Mouse (Mus musculus): Measurements from ENCODE around the gene Krtap28-10. TPM values are rescaled to one million over a fixed set of nuclear protein-coding genes. Genes with fewer than 3 reads are reported as not detected.

Gene Krtap28-10
- total RNA-seq, 1 experiment, result not detected

DNA sequence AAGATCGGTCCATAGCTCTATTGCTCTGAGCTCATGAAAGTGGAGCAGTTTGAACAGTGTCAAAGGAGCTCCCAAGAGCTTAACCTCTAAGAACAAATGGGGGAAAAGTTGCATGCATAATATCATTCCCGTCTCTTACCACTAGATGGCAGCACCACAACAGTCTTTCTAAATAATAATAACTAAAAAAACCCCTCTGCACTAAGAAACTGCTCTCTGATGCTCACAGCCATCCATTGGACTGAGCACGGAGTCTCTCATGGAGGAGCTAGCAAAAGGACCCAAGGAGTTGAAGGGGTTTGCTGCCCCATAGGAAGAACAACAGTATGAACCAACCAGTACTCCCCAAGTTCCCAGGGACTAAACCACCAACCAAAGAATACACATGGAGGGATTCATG is 22.6 kb upstream of the Krtap28-10 start:
- H3K4me1 ChIP-seq (ENCODE audit: control insufficient read depth in 2 of 2, insufficient read depth in 2 of 2, low read length in 2 of 2, poor library complexity in 1 of 2), result no peaks in the 10 kb centered on the region
- H3K9me3 ChIP-seq (ENCODE audit: control insufficient read depth, insufficient read depth, low read depth, low read length), result no peaks in the 10 kb centered on the region
- H3K4me3 ChIP-seq (ENCODE audit: insufficient read depth in 1 of 2, low read depth in 1 of 2, low read length in 2 of 2, poor library complexity in 1 of 2, severe bottlenecking in 1 of 2), result no peak overlapping the region
- no peak overlapping the region for H3K27ac ChIP-seq (ENCODE audit: insufficient read depth, low read depth, low read length, poor library complexity, severe bottlenecking)
- in situ Hi-C loops (cut with MboI; ENCODE audit: low sequenced_read_pairs in 2 of 2, unreplicated experiment in 2 of 2), result no loop called here
- TF ChIP-seq HCFC1 (IDR thresholded peaks at IDR 0.05; ENCODE audit: borderline replicate concordance, insufficient read depth, low read length) (no peak), ZNF384 (IDR thresholded peaks at IDR 0.05; ENCODE audit: low read depth, low read length) (no peak), MAFK (IDR thresholded peaks at IDR 0.05; ENCODE audit: insufficient read depth, low read depth, low read length) (no peak), ZC3H11A (IDR thresholded peaks at IDR 0.05; ENCODE audit: borderline replicate concordance, low read depth, low read length) (no peak), CHD2 (IDR thresholded peaks at IDR 0.05; ENCODE audit: low read depth, low read length) (no peak)
- H3K36me3 ChIP-seq (ENCODE audit: control insufficient read depth, insufficient read depth, low read length, poor library complexity, severe bottlenecking), result no peaks in the 10 kb centered on the region
- peak; percentile 48 for DNase-seq (ENCODE audit: low read depth, low spot score)
- no peak overlapping the region for H3K9ac ChIP-seq (ENCODE audit: insufficient read depth, low read depth, low read length, poor library complexity, severe bottlenecking)

DNA sequence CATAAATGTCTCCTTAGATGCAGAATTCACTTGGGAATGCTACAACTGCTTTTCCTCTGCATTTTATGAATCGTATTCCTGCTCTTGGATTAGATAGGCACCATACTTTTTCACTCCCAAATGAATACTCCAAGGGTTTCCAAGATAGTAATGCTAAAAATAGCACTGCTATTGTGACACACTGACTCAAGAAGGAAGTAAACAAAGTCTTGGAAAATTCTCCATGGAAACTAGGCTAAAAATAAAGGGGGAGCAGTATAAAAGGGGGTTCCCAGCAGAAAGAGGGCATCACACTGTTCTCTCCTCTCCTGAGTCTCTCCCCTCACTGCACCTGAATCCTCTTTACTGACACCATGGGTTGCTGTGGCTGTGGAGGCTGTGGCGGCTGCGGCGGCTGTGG is 18.4 kb upstream of the Krtap28-10 start, which contains the start of gene Krtap28-13:
TSS of gene Krtap28-13 (plus strand) at position 288 of the 400 bp plus-strand sequence.
- Histone ChIP-seq H3K4me3 (ENCODE audit: insufficient read depth in 1 of 2, low read depth in 1 of 2, low read length in 2 of 2, poor library complexity in 1 of 2, severe bottlenecking in 1 of 2) (peak within 1 kb of the TSS in 1 of 2 experiments; percentile 44; a peak in 2 of 4 replicates), H3K27ac (ENCODE audit: insufficient read depth, low read depth, low read length, poor library complexity, severe bottlenecking) (no peak within 1 kb of the TSS), H3K9me3 (ENCODE audit: control insufficient read depth, insufficient read depth, low read depth, low read length) (no peaks in the 10 kb centered on the region), H3K4me1 (ENCODE audit: control insufficient read depth in 2 of 2, insufficient read depth in 2 of 2, low read length in 2 of 2, poor library complexity in 1 of 2) (no peaks in the 10 kb centered on the region), H3K36me3 (ENCODE audit: control insufficient read depth, insufficient read depth, low read length, poor library complexity, severe bottlenecking) (no peaks in the 10 kb centered on the region), H3K9ac (ENCODE audit: insufficient read depth, low read depth, low read length, poor library complexity, severe bottlenecking) (no peak within 1 kb of the TSS)
- in situ Hi-C loops (cut with MboI; ENCODE audit: low sequenced_read_pairs in 2 of 2, unreplicated experiment in 2 of 2), result no loop called here
- DNase-seq (ENCODE audit: low read depth, low spot score), result no peak
- TF ChIP-seq CHD2 (IDR thresholded peaks at IDR 0.05; ENCODE audit: low read depth, low read length), result no peak
- no peak for TF ChIP-seq ZNF384 (IDR thresholded peaks at IDR 0.05; ENCODE audit: low read depth, low read length)
- TF ChIP-seq HCFC1 (IDR thresholded peaks at IDR 0.05; ENCODE audit: borderline replicate concordance, insufficient read depth, low read length), result no peak
- TF ChIP-seq ZC3H11A (IDR thresholded peaks at IDR 0.05; ENCODE audit: borderline replicate concordance, low read depth, low read length), result no peak
- no peak for TF ChIP-seq MAFK (IDR thresholded peaks at IDR 0.05; ENCODE audit: insufficient read depth, low read depth, low read length)

DNA sequence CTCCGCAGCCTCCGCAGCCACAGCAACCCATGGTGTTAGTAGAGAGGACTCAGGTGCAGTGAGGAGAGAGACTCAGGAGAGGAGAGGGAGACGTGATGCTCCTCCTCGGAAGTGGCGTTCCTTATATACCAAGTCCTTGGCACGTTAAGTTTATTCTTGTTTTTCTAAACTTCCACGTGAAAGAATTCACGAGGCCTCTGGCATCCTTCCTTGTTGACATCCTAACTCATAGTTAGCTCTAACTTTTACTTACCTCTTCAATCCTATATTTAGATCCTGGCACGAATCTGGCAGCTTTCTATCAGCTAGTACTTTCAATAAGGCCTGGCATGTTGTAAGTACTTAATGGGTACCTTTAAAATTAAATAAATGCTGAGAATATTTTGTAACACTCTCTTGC is 17.0 kb upstream of the Krtap28-10 start, which contains the start of gene A030005K14Rik:
TSS of gene A030005K14Rik (minus strand) at position 101 of the 400 bp plus-strand sequence.
- no peaks in the 10 kb centered on the region for H3K9me3 ChIP-seq (ENCODE audit: control insufficient read depth, insufficient read depth, low read depth, low read length)
- no peak within 1 kb of the TSS for H3K9ac ChIP-seq (ENCODE audit: insufficient read depth, low read depth, low read length, poor library complexity, severe bottlenecking)
- H3K27ac ChIP-seq (ENCODE audit: insufficient read depth, low read depth, low read length, poor library complexity, severe bottlenecking), result no peak within 1 kb of the TSS
- TF ChIP-seq CHD2 (IDR thresholded peaks at IDR 0.05; ENCODE audit: low read depth, low read length) (no peak), MAFK (IDR thresholded peaks at IDR 0.05; ENCODE audit: insufficient read depth, low read depth, low read length) (no peak), ZNF384 (IDR thresholded peaks at IDR 0.05; ENCODE audit: low read depth, low read length) (no peak), HCFC1 (IDR thresholded peaks at IDR 0.05; ENCODE audit: borderline replicate concordance, insufficient read depth, low read length) (no peak), ZC3H11A (IDR thresholded peaks at IDR 0.05; ENCODE audit: borderline replicate concordance, low read depth, low read length) (no peak)
- DNase-seq (ENCODE audit: low read depth, low spot score), result no peak
- no peaks in the 10 kb centered on the region for H3K4me1 ChIP-seq (ENCODE audit: control insufficient read depth in 2 of 2, insufficient read depth in 2 of 2, low read length in 2 of 2, poor library complexity in 1 of 2)
- in situ Hi-C loops (cut with MboI; ENCODE audit: low sequenced_read_pairs in 2 of 2, unreplicated experiment in 2 of 2), result no loop called here
- no peaks in the 10 kb centered on the region for H3K36me3 ChIP-seq (ENCODE audit: control insufficient read depth, insufficient read depth, low read length, poor library complexity, severe bottlenecking)
- no peak within 1 kb of the TSS for H3K4me3 ChIP-seq (ENCODE audit: insufficient read depth in 1 of 2, low read depth in 1 of 2, low read length in 2 of 2, poor library complexity in 1 of 2, severe bottlenecking in 1 of 2)

DNA sequence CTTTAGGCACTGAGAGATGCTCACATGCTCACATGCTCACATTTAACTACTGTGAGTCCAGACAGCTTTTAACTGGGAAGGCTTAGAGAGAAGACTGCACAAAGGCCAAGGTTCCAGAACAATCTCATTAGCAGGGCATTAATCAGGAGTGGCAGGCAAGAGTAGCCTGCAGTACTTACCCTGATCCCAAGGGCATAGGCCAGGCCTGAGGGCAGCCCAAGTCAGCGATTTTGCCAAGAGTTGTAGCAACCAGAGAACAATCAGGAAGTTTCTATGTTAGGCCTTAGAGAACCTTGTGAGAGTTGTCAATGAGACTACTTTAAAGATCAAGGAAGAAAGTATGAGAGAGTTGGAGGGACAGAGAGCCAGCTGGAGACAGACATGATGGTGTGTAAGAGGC is 16.2 kb upstream of the Krtap28-10 start:
- DNase-seq (ENCODE audit: low read depth, low spot score), result no peak
- Histone ChIP-seq H3K9me3 (ENCODE audit: control insufficient read depth, insufficient read depth, low read depth, low read length) (no peaks in the 10 kb centered on the region), H3K4me3 (ENCODE audit: insufficient read depth in 1 of 2, low read depth in 1 of 2, low read length in 2 of 2, poor library complexity in 1 of 2, severe bottlenecking in 1 of 2) (no peak overlapping the region), H3K4me1 (ENCODE audit: control insufficient read depth in 2 of 2, insufficient read depth in 2 of 2, low read length in 2 of 2, poor library complexity in 1 of 2) (no peaks in the 10 kb centered on the region), H3K36me3 (ENCODE audit: control insufficient read depth, insufficient read depth, low read length, poor library complexity, severe bottlenecking) (no peaks in the 10 kb centered on the region), H3K9ac (ENCODE audit: insufficient read depth, low read depth, low read length, poor library complexity, severe bottlenecking) (no peak overlapping the region), H3K27ac (ENCODE audit: insufficient read depth, low read depth, low read length, poor library complexity, severe bottlenecking) (no peak overlapping the region)
- TF ChIP-seq HCFC1 (IDR thresholded peaks at IDR 0.05; ENCODE audit: borderline replicate concordance, insufficient read depth, low read length) (no peak), ZC3H11A (IDR thresholded peaks at IDR 0.05; ENCODE audit: borderline replicate concordance, low read depth, low read length) (no peak), CHD2 (IDR thresholded peaks at IDR 0.05; ENCODE audit: low read depth, low read length) (no peak), ZNF384 (IDR thresholded peaks at IDR 0.05; ENCODE audit: low read depth, low read length) (no peak), MAFK (IDR thresholded peaks at IDR 0.05; ENCODE audit: insufficient read depth, low read depth, low read length) (no peak)
- in situ Hi-C loops (cut with MboI; ENCODE audit: low sequenced_read_pairs in 2 of 2, unreplicated experiment in 2 of 2), result no loop called here

Measured in ES-E14 (cell line).